Mouse (Mus musculus) left cerebral cortex, adult 8-10 months (tissue): ENCODE results near the gene Gtf3a. TPM values are rescaled to one million over a fixed set of nuclear protein-coding genes. Genes with fewer than 3 reads are reported as not detected.
"Not testable (repeated sequence)": the region's sequence is repeated elsewhere in the genome, so short reads cannot be mapped to it uniquely, and the experiment has no call there.

Source experiments
- DNase-seq, 2 experiments: peaks; one replicate each; pipeline ENCODE4 v3.0.0; 2022; ENCODE audit warnings: low spot score in 2 of 2
- total RNA-seq, 4 experiments: library from RNA; stranded (reverse); gene quantifications; 2 replicates each; pipeline ENCODE4 v1.2.4; 2022

Gene Gtf3a
- total RNA-seq, 4 experiments from 2014 or later, result 21.6 to 23.3 (median 22.5) TPM

DNA sequence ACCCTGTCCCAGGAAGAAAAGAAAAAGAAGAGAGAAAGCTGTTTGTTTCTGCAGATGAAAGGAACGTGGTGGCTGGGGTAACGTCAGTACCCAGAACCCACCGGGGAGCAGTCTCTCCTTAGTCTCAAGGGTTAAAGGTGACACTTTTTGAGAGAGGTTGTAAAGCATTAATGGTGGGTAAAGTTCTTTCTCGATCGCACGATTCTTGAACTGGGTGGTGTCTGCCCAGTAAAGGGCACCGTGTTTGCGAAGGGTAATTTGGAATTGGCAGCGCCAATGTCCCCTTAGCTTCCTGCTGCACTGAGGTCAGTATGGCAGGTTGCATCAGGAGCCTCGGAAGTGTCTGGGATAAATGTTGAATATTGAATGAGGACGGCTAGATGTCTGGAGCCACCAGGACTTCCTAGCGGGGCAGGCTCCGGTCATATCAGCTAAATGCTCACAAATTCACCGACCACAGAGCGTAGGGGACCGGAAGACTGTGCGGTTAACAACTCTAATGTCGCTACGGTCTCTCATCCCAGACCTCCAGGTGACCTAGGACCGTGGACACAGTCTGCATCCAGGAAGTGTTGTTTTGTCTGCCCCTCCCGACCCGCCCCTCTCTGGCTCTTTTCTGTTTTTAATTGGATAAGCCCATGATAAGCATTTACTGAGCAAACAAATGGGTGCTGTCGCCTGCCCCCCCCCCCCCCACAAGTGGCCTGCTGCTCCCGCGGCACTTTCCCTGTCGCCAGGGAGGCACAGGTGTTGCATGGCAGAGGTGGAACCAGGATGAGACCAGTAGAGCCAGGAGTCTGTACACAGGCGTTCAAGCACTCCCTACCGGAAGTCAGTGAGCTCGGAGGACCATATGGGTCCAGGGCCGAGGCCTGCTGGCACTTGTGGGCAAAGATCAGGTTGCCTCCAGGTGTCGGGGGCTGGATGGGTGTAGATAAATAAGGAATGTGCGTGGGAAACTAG, 10.6 kb upstream of the Gtf3a start:
- no peak for DNase-seq

DNA sequence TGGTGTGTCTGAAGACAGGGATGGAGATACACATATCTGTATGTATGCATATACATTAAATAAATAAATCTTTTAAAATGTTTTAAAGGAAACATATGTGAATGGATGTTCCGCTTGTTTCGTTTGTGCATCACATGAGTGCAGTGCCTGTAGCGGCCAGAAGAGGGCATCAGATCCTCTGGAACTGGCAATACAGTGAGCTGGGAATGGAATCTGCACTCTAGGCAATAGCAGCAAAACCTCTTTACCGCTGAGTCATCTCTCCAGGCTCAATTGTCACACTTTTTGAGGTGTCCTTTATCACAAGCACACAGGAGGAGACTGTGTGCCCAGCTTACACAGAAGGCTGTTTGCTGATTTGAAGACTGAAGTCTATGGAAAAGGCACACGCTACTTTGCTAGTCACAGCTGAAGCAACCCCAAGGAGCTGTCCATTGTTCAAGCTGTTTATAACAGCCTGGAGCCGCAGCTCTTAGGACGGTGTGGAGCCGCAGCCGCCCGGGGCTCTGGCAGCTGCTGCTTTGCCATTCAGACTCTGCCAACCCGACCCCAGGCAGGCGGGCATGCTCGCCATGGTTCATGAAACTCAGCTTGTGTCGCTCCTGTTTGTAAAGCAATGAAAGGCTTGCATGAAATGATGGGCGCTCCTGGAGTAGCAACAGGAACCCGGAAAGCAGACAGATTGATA, 9.2 kb upstream of the Gtf3a start:
- no peak for DNase-seq

DNA sequence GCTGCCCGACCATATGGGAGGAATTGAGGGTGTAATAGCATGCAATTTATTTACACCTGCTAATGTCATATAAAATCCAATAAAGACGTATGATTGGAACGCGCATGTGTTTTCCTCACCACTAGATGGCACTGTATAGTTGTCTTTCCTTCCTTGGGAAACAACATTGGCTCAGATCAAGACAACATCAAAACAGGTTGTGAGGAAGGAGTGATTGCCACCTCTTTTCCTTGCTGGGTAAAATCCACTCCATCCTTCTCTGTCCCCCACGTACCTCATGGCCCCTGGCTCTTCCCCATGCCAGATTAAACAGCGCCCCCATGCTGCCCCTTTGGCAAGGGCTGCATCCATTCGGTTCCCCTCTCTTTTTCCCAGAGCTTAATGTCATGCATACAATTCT, 8.2 kb upstream of the Gtf3a start:
- DNase-seq, result no peak

DNA sequence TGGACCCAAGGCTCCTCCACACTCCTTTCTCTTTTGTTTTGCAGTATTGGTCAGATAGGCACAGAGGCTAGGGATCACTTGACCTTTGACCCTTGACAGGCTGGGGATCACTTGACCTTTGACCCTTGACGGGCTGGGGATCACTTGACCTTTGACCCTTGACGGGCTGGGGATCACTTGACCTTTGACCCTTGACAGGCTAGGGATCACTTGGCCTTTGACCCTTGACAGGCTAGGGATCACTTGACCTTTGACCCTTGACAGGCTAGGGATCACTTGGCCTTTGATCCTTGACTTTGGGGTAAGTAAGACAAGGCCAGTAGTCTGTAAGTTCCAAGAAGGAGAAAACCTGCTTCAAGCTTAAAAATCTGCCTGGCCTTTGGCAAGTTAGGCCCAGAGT, 6.5 kb upstream of the Gtf3a start:
- DNase-seq, result not testable (repeated sequence)

DNA sequence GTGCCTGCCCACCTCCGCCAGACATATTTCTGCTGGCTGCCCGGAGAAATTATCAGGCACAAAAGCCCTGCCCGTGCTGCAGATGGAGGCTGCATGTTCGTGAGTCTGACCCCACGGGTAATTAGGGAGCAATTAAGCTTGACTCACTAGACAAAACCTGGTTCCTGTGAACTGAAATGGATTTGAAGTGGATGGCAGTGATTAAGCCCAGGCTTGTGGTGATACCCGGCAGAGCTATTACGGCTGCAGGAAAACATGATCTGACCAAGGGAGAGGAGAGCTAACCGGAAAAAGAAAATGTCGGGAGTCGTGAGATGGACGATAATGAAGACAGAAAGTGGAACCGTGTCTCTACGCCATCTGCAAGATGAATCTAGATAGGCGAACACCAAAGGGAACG, 5.5 kb upstream of the Gtf3a start:
- no peak for DNase-seq

DNA sequence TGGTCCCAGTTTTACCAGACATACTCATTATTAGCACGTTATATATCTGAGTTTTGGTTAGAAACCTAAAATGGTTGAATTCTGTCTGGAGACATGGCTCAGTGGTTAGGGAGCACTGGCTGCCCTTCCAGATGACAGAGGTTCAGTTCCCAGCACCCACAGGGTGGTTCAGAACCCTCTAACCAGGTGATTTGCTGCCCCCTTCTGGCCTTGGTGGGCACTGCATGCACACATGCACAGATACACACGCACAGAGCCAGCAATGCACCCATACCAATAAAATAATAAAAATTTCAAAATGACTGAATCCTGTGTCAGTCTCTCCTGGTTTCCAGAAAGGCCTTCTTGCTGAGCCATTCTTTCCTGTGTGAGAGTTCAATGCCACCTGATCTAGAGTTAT, 3.9 kb upstream of the Gtf3a start:
- no peak for DNase-seq

DNA sequence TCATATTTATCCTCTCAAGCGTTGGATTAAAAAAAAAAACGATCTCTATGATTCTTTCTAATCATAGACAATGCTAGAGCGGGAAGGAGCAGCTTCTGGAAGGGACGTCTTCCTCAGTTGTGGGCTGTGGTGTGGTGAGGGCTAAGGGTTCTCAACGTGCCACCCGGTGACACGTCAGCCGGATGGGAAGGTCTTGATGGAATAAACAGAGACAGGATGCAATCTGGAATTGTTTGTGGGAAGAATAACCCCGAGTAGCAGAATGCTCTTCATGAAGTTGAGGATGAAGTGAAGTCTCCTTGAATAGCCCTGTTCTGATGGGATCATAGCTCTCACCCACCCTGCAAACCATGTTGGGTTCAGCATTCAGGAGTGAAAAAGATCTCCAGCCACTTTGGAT, 1.8 kb upstream of the Gtf3a start:
- no peak for DNase-seq

DNA sequence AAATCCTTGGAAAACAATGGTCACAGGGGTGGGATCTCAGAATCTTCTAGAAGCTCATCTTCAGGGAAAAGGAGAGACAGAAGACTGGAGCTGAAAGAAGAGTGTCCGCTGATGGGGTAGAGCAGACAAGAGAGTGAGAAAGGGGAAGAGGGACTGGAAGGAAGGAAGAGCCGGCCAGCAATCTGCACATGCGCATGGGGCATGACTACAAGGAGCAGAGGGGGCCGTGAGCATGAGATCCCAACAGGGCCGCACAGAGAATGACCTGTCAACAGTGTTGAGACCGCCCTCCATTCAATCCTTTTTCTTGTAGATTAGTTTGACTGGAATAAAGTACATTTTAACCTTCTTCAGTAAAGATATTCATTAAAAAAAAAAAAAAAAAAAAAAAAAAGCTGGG, 960 bp upstream of the Gtf3a start:
- DNase-seq, result no peak

DNA sequence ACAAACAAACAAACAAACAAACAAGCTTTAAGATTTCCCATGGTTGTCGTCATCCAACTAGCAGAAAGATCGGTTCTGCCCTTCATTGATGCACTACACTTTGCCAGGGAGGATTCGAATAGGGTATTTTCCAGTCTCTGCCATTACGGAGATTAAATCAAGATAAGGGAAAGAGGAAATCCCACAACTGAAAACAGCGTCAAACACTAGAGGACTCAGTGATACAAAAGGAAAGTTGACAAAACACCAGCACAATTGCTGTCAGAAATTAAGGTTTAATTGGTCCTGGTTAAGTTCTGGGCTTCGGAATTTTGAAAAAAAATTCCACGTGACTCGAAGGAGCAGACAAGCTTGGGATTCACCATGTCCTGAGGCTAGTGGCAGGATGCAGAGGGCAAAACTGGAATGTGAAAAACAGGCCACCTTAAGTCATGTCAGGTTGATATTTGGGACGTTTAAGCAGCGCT, 383 bp upstream of the Gtf3a start:
- no peak for DNase-seq

DNA sequence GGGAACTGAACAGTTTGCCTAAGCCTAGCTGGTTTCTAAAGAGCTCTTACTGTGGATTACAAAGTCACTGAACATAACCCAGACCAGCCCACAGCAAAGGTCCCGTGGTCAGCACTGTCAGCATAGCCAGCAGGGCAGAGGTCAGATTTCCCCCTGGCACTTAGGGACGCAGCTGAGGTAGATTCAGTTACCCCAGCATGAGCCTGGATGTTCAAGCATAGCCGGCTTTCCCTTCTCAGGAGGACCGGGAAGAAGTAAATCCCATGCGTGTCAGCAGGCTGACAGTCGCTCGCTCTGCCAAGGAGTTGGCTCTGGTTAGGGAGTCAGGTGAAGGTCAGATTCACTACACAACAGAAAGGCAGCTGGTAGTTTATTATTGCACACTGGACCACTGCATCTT, 6.1 kb downstream of the Gtf3a start:
- no peak for DNase-seq

DNA sequence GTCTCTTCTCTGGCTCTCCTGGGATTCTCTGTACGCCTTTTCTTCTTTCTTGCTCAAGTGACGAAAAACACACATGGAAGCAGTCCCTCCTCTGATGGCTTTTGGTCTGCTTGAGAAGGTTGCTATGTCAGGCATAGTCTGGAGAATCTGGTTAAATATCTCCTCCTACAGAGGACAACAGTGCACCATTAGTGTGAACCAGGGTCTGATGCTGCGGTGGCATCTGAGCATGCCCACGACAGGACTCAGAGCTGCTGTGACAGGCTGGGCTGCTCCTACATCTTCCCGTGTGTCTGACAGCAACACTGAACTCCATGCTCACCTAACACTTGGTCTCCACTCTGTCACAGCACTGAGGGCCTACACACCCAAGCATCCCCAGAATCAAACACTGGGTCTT, 7.2 kb downstream of the Gtf3a start:
- DNase-seq, result no peak

DNA sequence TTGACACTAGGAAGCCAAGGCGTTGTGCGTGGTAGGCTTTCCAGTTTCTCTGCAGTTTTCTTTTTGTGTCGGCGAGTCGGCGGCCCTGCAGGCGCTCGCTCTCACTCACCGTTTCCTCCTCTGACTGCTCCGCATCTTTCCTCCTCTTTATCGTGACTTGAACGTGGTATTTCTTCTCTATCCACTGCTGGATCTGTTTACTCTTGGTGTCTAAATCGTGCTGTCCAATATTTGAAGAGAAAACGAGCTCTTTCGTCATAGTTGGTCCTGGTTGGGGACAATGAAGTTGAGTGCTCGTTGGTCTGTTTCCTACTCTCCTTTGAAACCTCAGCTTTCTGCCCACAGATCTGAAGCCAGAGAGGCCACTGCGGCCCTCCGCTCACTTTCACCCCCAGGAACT, 8.2 kb downstream of the Gtf3a start:
- no peak for DNase-seq

DNA sequence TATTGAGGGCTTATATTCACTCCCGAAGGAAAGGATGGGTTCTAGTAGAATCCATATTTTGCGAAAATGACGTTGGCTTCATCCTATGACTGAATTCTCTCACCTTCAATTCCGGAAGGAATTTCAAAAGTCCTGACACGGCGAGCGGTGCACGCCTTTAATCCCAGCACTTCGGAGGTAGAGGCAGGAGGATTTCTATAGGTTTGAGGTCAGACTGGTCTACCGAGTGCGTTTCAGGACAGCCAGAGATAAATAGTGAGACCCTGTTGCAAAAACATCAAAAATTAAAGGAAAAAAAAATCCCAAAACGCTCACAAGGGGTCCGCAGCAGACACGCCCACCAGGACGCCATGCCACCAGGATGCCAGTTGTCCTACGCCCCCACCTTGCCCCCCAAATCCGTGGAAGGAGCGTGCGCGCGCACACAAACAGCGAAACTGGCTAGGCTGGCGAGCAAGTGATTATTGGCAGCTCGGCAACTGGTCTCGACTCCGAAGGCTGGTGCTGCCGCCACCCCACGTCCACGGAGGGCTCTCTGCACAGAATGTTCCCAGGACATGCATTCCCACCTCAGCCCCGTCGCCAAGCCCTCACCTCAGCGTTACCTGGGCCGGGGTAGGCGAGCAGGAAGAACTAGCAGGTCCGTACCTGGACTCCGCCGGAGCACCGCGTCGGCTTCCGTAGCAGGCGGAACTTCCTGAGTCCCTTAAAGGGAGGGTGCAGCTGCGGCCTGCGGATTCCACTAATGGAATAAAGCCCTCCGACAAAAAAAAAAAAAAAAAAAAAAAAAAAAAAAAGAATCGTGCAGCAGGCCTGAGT, 14.9 kb downstream of the Gtf3a start, which contains the start of gene Mtif3:
TSS of gene Mtif3 (minus strand) at position 683 of the 819 bp plus-strand sequence.
- peak; percentile 77 to 81 for DNase-seq

DNA sequence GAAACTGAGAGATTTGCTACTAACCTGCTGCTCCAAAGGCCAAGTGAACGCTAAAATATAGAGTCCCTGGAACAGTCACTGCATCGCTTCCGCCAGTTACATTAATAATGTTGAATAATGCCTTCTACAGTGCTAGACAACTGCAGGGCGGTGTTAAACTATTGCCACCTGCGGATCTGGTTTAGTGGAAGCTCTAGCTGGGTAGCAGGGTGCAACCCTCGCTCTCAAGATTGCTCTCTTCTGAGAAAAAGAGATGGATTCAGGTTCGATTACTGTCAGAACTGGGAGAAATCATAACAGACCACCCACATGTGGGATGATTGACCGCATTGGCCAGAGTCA, 15.5 kb downstream of the Gtf3a start:
- DNase-seq, result no peak

DNA sequence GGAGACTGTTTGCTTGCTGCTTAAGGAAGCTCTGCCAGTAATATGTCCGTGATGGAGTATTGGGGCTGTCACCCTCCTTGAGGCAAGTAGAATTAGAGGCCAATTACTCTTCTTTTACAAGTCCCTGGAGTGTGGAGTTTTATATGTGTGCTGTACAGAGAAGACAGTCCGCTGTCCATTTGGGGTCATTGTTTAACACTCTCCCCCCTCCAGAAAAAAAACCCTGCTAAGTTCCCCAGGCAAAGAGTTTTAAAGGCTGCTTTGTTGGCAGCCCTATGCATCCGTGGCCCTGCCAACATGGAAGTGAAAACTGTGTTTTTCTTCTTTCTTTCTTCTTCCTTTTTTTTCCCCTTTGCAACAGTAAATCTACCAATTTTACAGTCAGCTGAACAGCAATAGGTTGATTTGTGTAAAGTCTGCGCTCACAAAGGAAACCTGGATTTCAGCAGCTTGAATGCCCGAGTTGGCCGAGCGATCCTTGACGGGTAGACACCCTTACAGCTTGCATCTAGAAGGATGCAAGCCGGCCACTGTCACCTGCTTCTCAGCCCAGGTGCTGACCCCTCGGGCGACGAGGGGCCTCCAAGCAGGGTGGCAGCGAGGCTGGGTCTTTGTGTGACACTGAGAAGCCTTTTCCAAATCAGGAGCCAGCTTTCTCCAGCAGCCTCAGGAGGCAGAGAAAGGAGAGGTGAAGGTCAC, 20.4 kb downstream of the Gtf3a start:
- DNase-seq, result no peak

DNA sequence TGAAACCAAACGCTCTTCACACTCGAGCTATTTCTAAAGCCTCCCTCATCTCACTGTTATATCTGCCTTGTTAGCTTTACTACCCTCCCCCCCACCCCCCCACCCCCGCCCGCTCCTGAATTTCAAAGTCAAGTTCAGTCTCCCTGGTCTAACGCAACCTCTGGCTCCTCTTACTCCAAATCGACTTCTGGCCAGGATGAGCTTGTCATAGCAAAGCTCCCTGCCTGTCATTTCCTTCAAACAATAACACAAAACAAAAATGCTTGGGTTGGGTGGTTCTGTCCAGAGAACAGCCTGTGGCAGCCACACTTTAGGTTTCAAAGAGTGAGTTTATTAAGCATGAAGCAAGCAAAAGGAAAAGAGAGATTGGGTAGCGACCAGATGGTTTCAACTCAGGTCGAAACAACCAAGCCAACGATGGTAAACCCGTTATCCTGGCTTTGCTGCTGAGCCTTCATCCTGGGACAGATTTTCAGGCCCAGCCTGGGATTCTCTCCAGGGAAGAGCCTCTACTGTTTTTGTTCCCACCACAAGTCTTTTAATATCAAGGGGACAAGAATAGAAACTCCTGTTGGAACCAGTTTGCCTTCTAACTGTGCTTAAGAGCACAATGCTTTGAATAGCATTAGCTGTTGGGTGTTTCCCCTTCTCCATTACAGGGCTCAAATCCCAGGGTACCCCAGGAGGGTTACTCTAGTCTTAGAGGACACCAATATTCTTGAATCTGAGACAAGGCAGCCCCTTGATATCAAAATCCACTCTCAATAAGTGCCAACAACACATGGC, 23.5 kb downstream of the Gtf3a start:
- DNase-seq, result no peak

DNA sequence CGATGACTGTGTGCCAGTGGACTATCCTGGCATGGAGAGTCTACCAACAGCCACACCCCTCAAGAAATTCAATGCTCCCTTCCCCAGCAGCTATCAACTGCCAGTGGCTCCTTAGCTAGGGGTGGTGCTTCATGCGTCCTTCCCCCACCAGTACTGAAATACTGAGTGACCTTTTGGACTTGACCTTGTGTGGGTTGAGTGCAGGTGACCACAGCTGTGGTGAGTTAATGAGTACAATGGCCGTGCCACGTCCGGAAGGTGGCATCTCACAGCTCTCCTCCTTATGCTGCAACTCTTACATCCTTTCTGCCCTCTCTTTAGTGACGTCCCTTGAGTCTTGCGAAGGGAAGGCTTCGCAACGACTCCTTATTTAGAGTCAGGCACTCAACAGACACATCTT, 24.9 kb downstream of the Gtf3a start:
- DNase-seq, result no peak

DNA sequence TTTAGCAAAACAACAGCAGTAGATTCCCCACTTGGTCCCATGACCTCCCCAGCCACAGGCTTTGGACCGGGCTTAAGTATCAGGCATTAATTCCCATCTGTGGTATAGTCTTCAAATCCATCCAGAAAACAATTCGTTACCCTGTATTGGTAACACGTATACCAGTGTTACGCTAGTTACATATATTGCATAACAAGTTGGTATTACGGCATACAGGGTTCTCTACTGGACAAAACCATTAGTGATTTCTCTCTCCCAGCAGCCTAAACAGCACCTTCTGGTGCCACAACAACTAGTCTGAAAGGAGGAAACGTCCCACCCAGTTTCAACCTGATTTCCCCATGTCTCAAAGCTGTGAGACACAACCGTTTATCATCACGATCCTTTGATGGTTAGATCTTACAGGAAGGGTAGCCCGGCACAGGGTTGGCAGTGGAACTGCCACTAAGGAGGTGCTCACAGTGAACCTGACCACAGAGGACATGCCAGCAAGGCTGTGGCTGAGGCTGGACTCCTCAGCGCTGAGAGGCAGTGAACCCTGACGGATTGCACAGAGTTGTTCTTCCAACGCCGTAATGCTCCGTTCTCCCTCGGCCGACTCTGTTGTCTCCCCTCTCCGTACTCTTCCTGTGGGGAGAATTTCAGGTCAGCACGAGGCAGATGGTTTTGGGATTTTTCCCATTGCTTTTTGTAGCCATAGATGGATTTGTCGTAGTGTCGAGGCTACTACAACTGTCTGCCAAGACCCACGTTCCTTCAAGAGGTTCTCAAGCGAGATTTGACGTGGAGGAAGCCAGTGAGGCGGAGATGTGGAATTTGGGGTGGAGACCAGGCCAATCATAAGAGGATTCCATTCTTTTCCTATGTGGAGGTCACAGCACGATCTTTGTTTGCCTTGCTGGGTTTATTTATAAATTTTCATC, 25.7 kb downstream of the Gtf3a start:
- no peak for DNase-seq

DNA sequence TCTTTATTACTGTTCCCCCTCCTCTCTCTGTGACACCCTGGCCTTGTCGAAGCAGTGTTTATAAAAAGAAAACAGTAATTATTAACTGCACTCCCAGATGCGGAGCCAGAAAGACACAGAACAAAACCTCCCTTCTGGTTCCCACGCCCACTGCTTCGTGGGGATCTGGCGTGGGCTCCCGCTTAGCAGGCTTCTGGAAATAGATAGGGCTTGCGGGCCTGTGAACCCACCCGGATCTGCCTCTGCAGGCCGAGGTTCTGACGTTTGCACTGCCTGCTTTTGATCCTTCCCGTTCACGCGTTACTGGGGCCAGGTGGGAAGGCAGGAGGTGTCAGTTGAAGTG, 26.3 kb downstream of the Gtf3a start:
- DNase-seq, result no peak
